Mouse (Mus musculus): ENCODE data around the gene Auts2.

Auts2 gene

DNA sequence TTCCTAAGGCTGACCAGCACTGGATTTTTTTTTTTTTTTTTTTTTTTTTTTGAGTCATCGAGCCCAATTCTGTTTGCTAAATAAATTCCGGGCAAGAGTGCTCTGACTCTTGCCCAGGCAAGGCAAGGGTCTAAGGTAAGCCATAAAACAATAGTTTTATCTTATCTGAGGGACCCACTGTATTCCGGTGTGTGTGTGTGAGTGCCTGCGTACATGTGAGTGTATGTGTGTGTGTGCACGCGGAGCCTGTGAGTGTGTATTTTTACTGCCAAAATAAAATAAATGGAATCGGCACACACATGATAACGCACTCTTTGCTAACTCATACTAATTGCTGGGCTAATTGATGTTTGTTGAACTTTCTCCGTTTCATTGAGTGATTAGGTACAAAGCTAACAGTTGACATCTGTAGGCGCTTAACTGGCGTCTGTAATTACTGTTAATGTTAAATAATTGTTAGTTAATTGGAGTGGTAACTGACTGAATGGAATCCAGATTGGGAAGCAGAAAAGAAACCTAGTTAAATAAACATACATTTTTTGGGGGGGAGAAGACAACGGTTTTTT lies 1018.2 kb downstream of the Auts2 start:
- CTCF ChIA-PET: no interaction called here

GRCm38 (mm10) chr5:131519560-131519959 lies 1023.6 kb downstream of the Auts2 start:
- CTCF ChIA-PET: no interaction called here

GRCm38 (mm10) chr5:131517677-131518076 lies 1025.5 kb downstream of the Auts2 start:
- CTCF ChIA-PET: no interaction called here

GRCm38 (mm10) chr5:131515707-131516407 lies 1027.3 kb downstream of the Auts2 start:
- CTCF ChIA-PET: no interaction called here

- CTCF ChIA-PET: no interaction called here
These were observed 1029.4 kb downstream of the Auts2 start for GRCm38 (mm10) chr5:131513753-131514152.

- CTCF ChIA-PET: no interaction called here
These were observed 1030.5 kb downstream of the Auts2 start for GRCm38 (mm10) chr5:131512617-131513016.

- CTCF ChIA-PET: no interaction called here
These were observed 1032.5 kb downstream of the Auts2 start for GRCm38 (mm10) chr5:131510659-131511058.

- CTCF ChIA-PET: no interaction called here
These were observed 1033.8 kb downstream of the Auts2 start for GRCm38 (mm10) chr5:131509315-131509714.

DNA sequence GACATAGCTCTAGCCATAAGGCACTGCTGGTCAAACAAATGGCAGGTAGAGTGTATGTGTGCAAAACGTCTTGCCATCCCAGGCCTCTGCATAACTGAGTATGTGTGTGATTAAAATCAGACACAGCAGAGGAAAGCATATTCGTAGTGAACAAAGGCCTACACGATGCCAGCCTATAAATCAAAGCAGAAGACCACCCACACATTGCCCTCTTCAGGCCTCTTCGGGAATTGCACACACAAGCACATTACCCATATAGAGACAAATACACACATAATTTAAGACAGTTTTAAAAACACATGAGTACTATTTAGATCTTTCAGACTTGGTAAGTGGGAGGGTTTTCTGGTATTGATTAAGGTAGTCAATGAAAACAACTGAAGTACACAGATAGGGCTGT lies 1044.3 kb downstream of the Auts2 start:
- CTCF ChIA-PET: no interaction called here

GRCm38 (mm10) chr5:131496517-131497216 lies 1046.5 kb downstream of the Auts2 start:
- CTCF ChIA-PET: no interaction called here

DNA sequence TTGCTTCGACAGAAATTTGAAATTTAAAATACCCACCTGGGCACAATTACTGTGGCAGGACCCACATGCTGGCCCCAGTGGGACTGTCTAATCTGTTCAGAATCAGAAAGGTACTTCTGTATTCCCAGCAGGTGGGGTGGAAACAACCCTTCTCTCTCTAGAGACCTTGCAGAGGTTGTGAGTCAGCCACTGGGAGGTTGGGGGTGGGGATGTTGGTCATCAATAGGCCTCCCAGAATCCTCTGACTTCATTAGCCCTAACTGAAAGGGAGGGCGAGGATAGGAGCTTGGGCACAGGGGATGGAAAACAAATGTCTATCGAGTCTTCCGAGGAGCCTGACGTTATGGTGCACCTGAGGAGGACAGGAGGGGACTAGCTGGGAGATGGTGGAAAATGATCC lies 1048.6 kb downstream of the Auts2 start:
- CTCF ChIA-PET: no interaction called here

GRCm38 (mm10) chr5:131492535-131492934 lies 1050.6 kb downstream of the Auts2 start:
- CTCF ChIA-PET: no interaction called here

GRCm38 (mm10) chr5:131491843-131492242 lies 1051.3 kb downstream of the Auts2 start:
- CTCF ChIA-PET: no interaction called here

DNA sequence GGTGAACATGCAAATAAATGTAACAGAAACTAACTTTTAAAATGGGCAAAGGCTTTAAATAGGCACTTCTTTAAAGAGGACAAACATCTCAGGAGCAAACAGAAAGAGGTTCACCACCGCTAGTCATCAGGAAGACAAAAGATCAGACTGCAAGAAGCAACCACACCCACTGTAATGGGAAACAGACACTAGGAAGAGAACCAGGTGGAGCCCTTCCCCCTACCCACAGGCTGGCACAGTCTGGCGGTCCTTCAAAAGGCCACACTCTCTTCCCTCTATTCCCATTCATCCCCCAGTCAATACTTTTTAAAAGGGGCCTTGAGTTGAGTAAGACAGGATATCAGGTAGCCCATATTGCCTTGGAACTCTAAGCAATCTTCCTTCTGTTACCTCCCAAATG lies 1052.3 kb downstream of the Auts2 start:
- CTCF ChIA-PET: no interaction called here

DNA sequence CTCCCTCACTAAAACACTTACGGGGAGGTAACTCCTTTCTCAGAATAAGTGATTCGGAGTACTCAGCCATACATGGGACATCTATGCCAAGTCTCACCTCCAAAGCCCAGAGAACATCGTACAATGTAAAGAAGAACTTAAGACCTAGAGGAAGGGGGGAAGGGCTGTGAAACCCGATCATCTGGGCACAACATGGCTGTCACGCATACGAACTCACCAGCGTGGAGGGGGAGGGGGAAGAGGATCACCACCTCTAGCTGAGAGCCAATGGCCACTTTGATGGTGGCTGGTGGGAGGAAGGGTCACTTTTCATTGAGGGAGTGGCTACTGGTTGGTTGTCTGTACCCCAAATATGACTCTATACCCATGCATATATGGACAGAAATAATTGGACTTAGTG lies 1053.3 kb downstream of the Auts2 start:
- CTCF ChIA-PET: no interaction called here

GRCm38 (mm10) chr5:131486527-131486926 lies 1056.6 kb downstream of the Auts2 start:
- CTCF ChIA-PET: no interaction called here

GRCm38 (mm10) chr5:131475278-131475677 lies 1067.9 kb downstream of the Auts2 start:
- CTCF ChIA-PET: no interaction called here

GRCm38 (mm10) chr5:131468609-131469008 lies 1074.5 kb downstream of the Auts2 start:
- CTCF ChIA-PET: no interaction called here

- CTCF ChIA-PET: no interaction called here
These were observed 1077.0 kb downstream of the Auts2 start for GRCm38 (mm10) chr5:131466131-131466530.

GRCm38 (mm10) chr5:131463402-131463801 lies 1079.7 kb downstream of the Auts2 start:
- CTCF ChIA-PET: no interaction called here

DNA sequence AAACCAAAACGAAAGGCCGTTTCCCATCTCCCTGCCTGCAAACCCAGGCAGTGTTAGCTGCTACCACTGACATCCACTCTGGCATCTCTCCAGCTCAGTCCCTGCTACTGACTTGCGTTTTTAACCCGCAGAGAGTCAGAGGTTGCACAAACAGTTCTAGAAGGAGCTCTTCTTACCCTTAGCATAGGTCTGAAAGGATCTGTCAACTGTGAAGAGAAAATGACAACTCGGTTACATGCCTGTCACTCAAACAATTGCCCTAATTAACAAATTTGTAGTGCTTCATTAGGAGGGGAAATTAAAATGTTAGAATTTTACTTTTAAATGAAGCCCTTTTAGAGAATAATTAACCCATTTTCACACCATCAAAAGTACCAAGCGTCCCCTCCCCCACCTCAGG lies 1083.2 kb downstream of the Auts2 start:
- CTCF ChIA-PET: interaction anchor here (0.5 kb wide), 1 partner anchor 87 kb away, joined by 3 read pairs; no protein-coding TSS in a partner anchor

- CTCF ChIA-PET: no interaction called here
These were observed 1083.6 kb downstream of the Auts2 start for GRCm38 (mm10) chr5:131459549-131459948.

GRCm38 (mm10) chr5:131458700-131459099 lies 1084.4 kb downstream of the Auts2 start:
- CTCF ChIA-PET: no interaction called here
